Mouse (Mus musculus): ENCODE measurements around the gene Abcc8.

GRCm38 (mm10) chr7:46084024-46084423, 95.8 kb downstream of the Abcc8 start:
- TF ChIP-seq POLR2A (IDR thresholded peaks at IDR 0.05; ENCODE audit: borderline replicate concordance, low read depth, low read length) (no peak), CTCF (IDR thresholded peaks at IDR 0.05; ENCODE audit: low read depth, low read length) (no peak)
